Mouse (Mus musculus) CH12.LX (cell line): ENCODE measurements around the gene Sh3rf3. TPM values are rescaled to one million over a fixed set of nuclear protein-coding genes. Genes with fewer than 3 reads are reported as not detected.

Source experiments
- DNase-seq: peaks from one replicate; pipeline ENCODE4 v3.0.0-alpha.2; 2013; ENCODE audit errors: extremely low read depth
- H3K27ac ChIP-seq: 2 replicates; pipeline ENCODE4 v1.5.1; 2012; ENCODE audit warnings: low read depth, mild to moderate bottlenecking, control low read depth, moderate library complexity; ENCODE audit not compliant: insufficient read depth
- H3K27me3 ChIP-seq: replicated peaks from 2 replicates; pipeline ENCODE3; 2012; ENCODE audit warnings: inconsistent platforms
- H3K36me3 ChIP-seq, 2 experiments: replicated peaks in 1 of 2; 2 replicates each; pipeline versions ENCODE3 to v1.6.1; 2012; ENCODE audit warnings: inconsistent platforms in 1 of 2, low read length in 1 of 2, mild to moderate bottlenecking in 1 of 2, mixed read lengths in 1 of 2, moderate library complexity in 1 of 2; ENCODE audit not compliant: control insufficient read depth in 1 of 2, insufficient read depth in 1 of 2
- H3K4me1 ChIP-seq, 2 experiments: 2 replicates each; pipeline ENCODE4 v1.6.1; 2012; ENCODE audit warnings: inconsistent platforms in 1 of 2, moderate library complexity in 1 of 2; ENCODE audit not compliant: insufficient read depth in 2 of 2, control insufficient read depth in 1 of 2
- H3K4me2 ChIP-seq: 2 replicates; pipeline ENCODE4 v1.6.1; 2012; ENCODE audit warnings: low read depth, mild to moderate bottlenecking, control low read depth; ENCODE audit not compliant: poor library complexity, insufficient read depth, severe bottlenecking
- H3K4me3 ChIP-seq, 3 experiments: fragments of 150-350 bp in 1 of 3; sonication (generic) in 1 of 3; replicated peaks in 1 of 3; 2 replicates each; pipeline versions ENCODE3 to v1.5.1; 2011 to 2012; ENCODE audit warnings: low read depth in 2 of 3, low read length in 2 of 3, mild to moderate bottlenecking in 2 of 3, moderate library complexity in 2 of 3, control low read depth in 1 of 3, improper control_type of control experiment in 1 of 3, inconsistent platforms in 1 of 3, mixed read lengths in 1 of 3; ENCODE audit not compliant: poor library complexity in 1 of 3
- H3K79me2 ChIP-seq: replicated peaks from 2 replicates; pipeline ENCODE4 v1.6.1; 2012; ENCODE audit warnings: mild to moderate bottlenecking, moderate library complexity; ENCODE audit not compliant: control insufficient read depth, poor library complexity, insufficient read depth, severe bottlenecking; ENCODE audit errors: extremely low read depth
- H3K9ac ChIP-seq: 2 replicates; pipeline ENCODE4 v1.6.1; 2012; ENCODE audit warnings: low read depth, mild to moderate bottlenecking, control low read depth, moderate library complexity; ENCODE audit not compliant: insufficient read depth
- H3K9me3 ChIP-seq: replicated peaks from 2 replicates; pipeline ENCODE3; 2012; ENCODE audit warnings: low read length, inconsistent platforms, mixed read lengths
- BHLHE40 ChIP-seq: IDR thresholded peaks from 2 replicates; pipeline ENCODE4 v1.6.1; 2011; ENCODE audit warnings: mild to moderate bottlenecking, low read depth, low read length, improper control_type of control experiment
- CHD1 ChIP-seq: IDR thresholded peaks from 2 replicates; pipeline ENCODE4 v1.6.1; 2012; ENCODE audit warnings: low read depth, low read length, improper control_type of control experiment, inconsistent platforms
- CHD2 ChIP-seq: IDR thresholded peaks from 2 replicates; pipeline ENCODE4 v1.6.1; 2011; ENCODE audit warnings: low read length, improper control_type of control experiment
- CTCF ChIP-seq, 2 experiments: IDR thresholded peaks in 1 of 2; conservative IDR thresholded peaks in 1 of 2; 2 replicates each; pipeline ENCODE4 v1.5.1; 2011 to 2012; ENCODE audit warnings: low read depth in 2 of 2, low read length in 2 of 2, improper control_type of control experiment in 1 of 2, inconsistent platforms in 1 of 2, mild to moderate bottlenecking in 1 of 2, moderate library complexity in 1 of 2
- EP300 ChIP-seq: IDR thresholded peaks from 2 replicates; pipeline ENCODE4 v1.6.1; 2011; ENCODE audit warnings: low read length, improper control_type of control experiment
- ETS1 ChIP-seq: conservative IDR thresholded peaks from 2 replicates; pipeline ENCODE4 v1.6.1; 2012; ENCODE audit warnings: low read depth, mild to moderate bottlenecking, inconsistent platforms, low read length, improper control_type of control experiment, moderate library complexity
- HCFC1 ChIP-seq: IDR thresholded peaks from 2 replicates; pipeline ENCODE4 v1.6.1; 2012; ENCODE audit warnings: low read depth, mild to moderate bottlenecking, inconsistent platforms, low read length, improper control_type of control experiment
- IRF4 ChIP-seq: IDR thresholded peaks from 2 replicates; pipeline ENCODE4 v1.6.1; 2014; ENCODE audit warnings: low read depth, mild to moderate bottlenecking, inconsistent platforms, low read length, improper control_type of control experiment
- JUN ChIP-seq: IDR thresholded peaks from 2 replicates; pipeline ENCODE4 v1.6.1; 2011; ENCODE audit warnings: low read depth, mild to moderate bottlenecking, low read length, improper control_type of control experiment, moderate library complexity; ENCODE audit not compliant: insufficient read depth
- KAT2A ChIP-seq: IDR thresholded peaks from 2 replicates; pipeline ENCODE4 v1.6.1; 2012; ENCODE audit warnings: low read length, improper control_type of control experiment, inconsistent platforms; ENCODE audit not compliant: insufficient replicate concordance
- MAFK ChIP-seq: IDR thresholded peaks from 2 replicates; pipeline ENCODE4 v1.6.1; 2011; ENCODE audit warnings: low read length, improper control_type of control experiment; ENCODE audit not compliant: insufficient replicate concordance
- MAZ ChIP-seq: IDR thresholded peaks from 2 replicates; pipeline ENCODE4 v1.6.1; 2012; ENCODE audit warnings: low read depth, mild to moderate bottlenecking, inconsistent platforms, low read length, improper control_type of control experiment, moderate library complexity
- MXI1 ChIP-seq: IDR thresholded peaks from 2 replicates; pipeline ENCODE4 v1.6.1; 2011; ENCODE audit warnings: mild to moderate bottlenecking, low read depth, low read length, improper control_type of control experiment
- MYC ChIP-seq: IDR thresholded peaks from 2 replicates; pipeline ENCODE4 v1.6.1; 2011; ENCODE audit warnings: low read depth, mild to moderate bottlenecking, improper control_type of control experiment, low read length
- NRF1 ChIP-seq: IDR thresholded peaks from 2 replicates; pipeline ENCODE4 v1.6.1; 2014; ENCODE audit warnings: low read depth, mild to moderate bottlenecking, inconsistent platforms, low read length, improper control_type of control experiment, moderate library complexity
- POLR2AphosphoS2 ChIP-seq: IDR thresholded peaks from 2 replicates; pipeline ENCODE4 v1.6.1; 2011; ENCODE audit warnings: low read depth, low read length, improper control_type of control experiment
- USF2 ChIP-seq: conservative IDR thresholded peaks from 2 replicates; pipeline ENCODE4 v1.6.1; 2011; ENCODE audit warnings: low read depth, low read length, improper control_type of control experiment
- ZC3H11A ChIP-seq: IDR thresholded peaks from 2 replicates; pipeline ENCODE4 v1.6.1; 2012; ENCODE audit warnings: low read depth, mild to moderate bottlenecking, inconsistent platforms, low read length, improper control_type of control experiment
- ZKSCAN1 ChIP-seq: IDR thresholded peaks from 2 replicates; pipeline ENCODE4 v1.6.1; 2012; ENCODE audit warnings: low read depth, inconsistent platforms, low read length, improper control_type of control experiment, borderline replicate concordance
- ZNF384 ChIP-seq: IDR thresholded peaks from 2 replicates; pipeline ENCODE4 v1.6.1; 2012; ENCODE audit warnings: low read depth, low read length, improper control_type of control experiment, inconsistent platforms
- dilution Hi-C: fragments of 300-500 bp; cut with MboI; formaldehyde crosslinking; loops from 2 replicates; pipeline ENCODE4 v1.14.3; 2020; ENCODE audit warnings: low sequenced_read_pairs; ENCODE audit not compliant: extremely low pct_unique_long_range_greater_than_20kb, extremely low pct_ligation_motif_present
- in situ Hi-C: fragments of 300-500 bp; cut with MboI; formaldehyde crosslinking; loops from 3 replicates; pipeline ENCODE4 v1.14.3; 2019; ENCODE audit warnings: low sequenced_read_pairs, low pct_ligation_motif_present, low pct_unique_long_range_greater_than_20kb, mixed read lengths
- polyA plus RNA-seq: library from polyadenylated mRNA; unstranded; fragments of >175 nt; gene quantifications from 2 replicates; pipeline ENCODE4 v1.2.1, GENCODE M21; 2012; ENCODE audit warnings: low read depth; ENCODE audit not compliant: insufficient read length
- total RNA-seq, 2 experiments: library from RNA; depleted of rRNA; stranded (reverse); fragments of 300-350 nt in 1 of 2; fragments of >200 nt in 1 of 2; gene quantifications; 2 replicates each; pipeline ENCODE4 v1.2.3; 2012 to 2014

Sh3rf3 gene
- total and polyA plus RNA-seq, 3 experiments: 0.13 to 0.64 TPM; not detected in 1

- H3K9ac ChIP-seq: no peak overlapping the region
- H3K4me2 ChIP-seq: no peak overlapping the region
- no peaks in the 10 kb centered on the region for H3K9me3 ChIP-seq
- no peaks in the 10 kb centered on the region for H3K36me3 ChIP-seq
- in situ Hi-C loops (no loop called here), dilution Hi-C loops (no loop called here)
- TF ChIP-seq MAFK (no peak), CTCF (conservative IDR thresholded peaks at IDR 0.05 in 1 of 2, IDR thresholded peaks at IDR 0.05 in 1 of 2; ENCODE audit: low read depth in 2 of 2, low read length in 2 of 2) (no peak), KAT2A (no peak), ZC3H11A (no peak), EP300 (no peak), POLR2AphosphoS2 (no peak), BHLHE40 (no peak), JUN (no peak), MYC (no peak), CHD1 (no peak), IRF4 (no peak), CHD2 (no peak), ZKSCAN1 (no peak), HCFC1 (no peak), USF2 (no peak), MXI1 (no peak), ZNF384 (no peak)
- H3K4me1 ChIP-seq: no peaks in the 10 kb centered on the region
- H3K27ac ChIP-seq: no peak overlapping the region
- DNase-seq: no peak
- no peaks in the 10 kb centered on the region for H3K79me2 ChIP-seq
- H3K4me3 ChIP-seq: no peak overlapping the region
- peaks cover 39% of the 10 kb centered on the region for H3K27me3 ChIP-seq
Measured at GRCm38 (mm10) chr10:58798156-58798555, 15.0 kb upstream of the Sh3rf3 start.

GRCm38 (mm10) chr10:58800996-58801433, 12.1 kb upstream of the Sh3rf3 start:
- TF ChIP-seq CTCF (conservative IDR thresholded peaks at IDR 0.05 in 1 of 2, IDR thresholded peaks at IDR 0.05 in 1 of 2; ENCODE audit: low read depth in 2 of 2, low read length in 2 of 2): no peak
- TF ChIP-seq NRF1: no peak
- no peak for TF ChIP-seq ZNF384
- TF ChIP-seq MAZ: no peak
- no peak for TF ChIP-seq MXI1
- TF ChIP-seq ZKSCAN1: no peak
- no peak for TF ChIP-seq ETS1
- in situ Hi-C loops (loop anchor here (25.0 kb wide), 2 partner anchors 211 to 486 kb away; no protein-coding TSS in a partner anchor), dilution Hi-C loops (no loop called here)
- H3K36me3 ChIP-seq: no peaks in the 10 kb centered on the region
- no peak overlapping the region for H3K9ac ChIP-seq
- H3K27me3 ChIP-seq: peaks cover 46% of the 10 kb centered on the region
- no peaks in the 10 kb centered on the region for H3K79me2 ChIP-seq
- H3K9me3 ChIP-seq: no peaks in the 10 kb centered on the region
- H3K4me3 ChIP-seq: no peak overlapping the region
- no peak for DNase-seq
- H3K4me2 ChIP-seq: no peak overlapping the region
- H3K27ac ChIP-seq: no peak overlapping the region
- H3K4me1 ChIP-seq: no peaks in the 10 kb centered on the region
